Mouse (Mus musculus) ES-Bruce4 (cell line): ENCODE results near the gene Mid1.
"Not testable (repeated sequence)": the region's sequence is repeated elsewhere in the genome, so short reads cannot be mapped to it uniquely, and the experiment has no call there.

Experiments
- CTCF ChIP-seq: IDR thresholded peaks from one replicate; pipeline ENCODE4 v1.8.1; 2011; ENCODE audit warnings: low read depth, low read length
- POLR2A ChIP-seq: IDR thresholded peaks from one replicate; pipeline ENCODE4 v1.8.1; 2011; ENCODE audit warnings: low read length; ENCODE audit not compliant: insufficient read depth

- TF ChIP-seq CTCF, POLR2A: not testable (repeated sequence)
Measured at GRCm38 (mm10) chrX:169992951-169993547, 308.1 kb downstream of the Mid1 start.
